Mouse (Mus musculus) olfactory bulb, adult 2 months (tissue): Measurements from ENCODE around the gene Nobox.

Experiments
- CTCF ChIP-seq: fragments of 200-500 bp; IDR thresholded peaks from 2 replicates; pipeline ENCODE4 v1.5.1; 2012; ENCODE audit warnings: low read depth, mild to moderate bottlenecking, low read length, moderate library complexity; ENCODE audit not compliant: insufficient read depth
- POLR2A ChIP-seq: fragments of 200-500 bp; IDR thresholded peaks from 2 replicates; pipeline ENCODE4 v1.6.1; 2012; ENCODE audit warnings: mild to moderate bottlenecking, low read depth, low read length, moderate library complexity; ENCODE audit not compliant: insufficient read depth

- TF ChIP-seq CTCF = no peak
- no peak for TF ChIP-seq POLR2A
Observed at GRCm38 (mm10) chr6:43337491-43337961, 28.2 kb upstream of the Nobox start.
